Mouse (Mus musculus): Measurements from ENCODE around the gene Gfod2.

The Gfod2 gene

GRCm38 (mm10) chr8:105758277-105759108 is at the start of gene Gfod2:
Gene Gfod2 (minus strand): TSS chr8:105758664.
- DNase-seq, result peak; percentile 97

GRCm38 (mm10) chr8:105807766-105808165 is 49.3 kb upstream of the Gfod2 start:
- no peak for DNase-seq

GRCm38 (mm10) chr8:105805964-105806363 is 47.5 kb upstream of the Gfod2 start:
- no peak for DNase-seq

- DNase-seq, result no peak
Measured at GRCm38 (mm10) chr8:105805346-105805745, 46.9 kb upstream of the Gfod2 start.

GRCm38 (mm10) chr8:105804797-105805196 is 46.3 kb upstream of the Gfod2 start:
- DNase-seq, result no peak

- no peak for DNase-seq
Measured at GRCm38 (mm10) chr8:105801153-105801904, 42.9 kb upstream of the Gfod2 start.

- DNase-seq, result peak; percentile 56
Measured at GRCm38 (mm10) chr8:105799091-105799812, 40.8 kb upstream of the Gfod2 start.

GRCm38 (mm10) chr8:105798408-105798807 is 39.9 kb upstream of the Gfod2 start:
- DNase-seq, result no peak

- no peak for DNase-seq
Measured at GRCm38 (mm10) chr8:105795785-105796184, 37.3 kb upstream of the Gfod2 start.

GRCm38 (mm10) chr8:105794009-105794598 is 35.6 kb upstream of the Gfod2 start:
- DNase-seq, result no peak

GRCm38 (mm10) chr8:105793331-105793730 is 34.9 kb upstream of the Gfod2 start:
- DNase-seq, result no peak

- no peak for DNase-seq
Measured at GRCm38 (mm10) chr8:105789626-105790025, 31.2 kb upstream of the Gfod2 start.

GRCm38 (mm10) chr8:105788927-105789326 is 30.5 kb upstream of the Gfod2 start:
- DNase-seq, result no peak

- peak; percentile 64 for DNase-seq
Measured at GRCm38 (mm10) chr8:105788241-105788640, 29.8 kb upstream of the Gfod2 start.

- DNase-seq, result no peak
Measured at GRCm38 (mm10) chr8:105780298-105780697, 21.8 kb upstream of the Gfod2 start.

- DNase-seq, result no peak
Measured at GRCm38 (mm10) chr8:105777833-105778232, 19.4 kb upstream of the Gfod2 start.

- no peak for DNase-seq
Measured at GRCm38 (mm10) chr8:105774498-105774897, 16.0 kb upstream of the Gfod2 start.

- no peak for DNase-seq
Measured at GRCm38 (mm10) chr8:105773441-105773861, 15.0 kb upstream of the Gfod2 start.

- DNase-seq, result no peak
Measured at GRCm38 (mm10) chr8:105771398-105772175, 13.1 kb upstream of the Gfod2 start.

- DNase-seq, result peak; percentile 65
Measured at GRCm38 (mm10) chr8:105770609-105771008, 12.1 kb upstream of the Gfod2 start.

GRCm38 (mm10) chr8:105768485-105769257 is 10.2 kb upstream of the Gfod2 start:
- no peak for DNase-seq

All from retina, postnatal 1 day (tissue).